8 mouse cellular contexts compared by ENCODE assay signal in the genomic region with DNA sequence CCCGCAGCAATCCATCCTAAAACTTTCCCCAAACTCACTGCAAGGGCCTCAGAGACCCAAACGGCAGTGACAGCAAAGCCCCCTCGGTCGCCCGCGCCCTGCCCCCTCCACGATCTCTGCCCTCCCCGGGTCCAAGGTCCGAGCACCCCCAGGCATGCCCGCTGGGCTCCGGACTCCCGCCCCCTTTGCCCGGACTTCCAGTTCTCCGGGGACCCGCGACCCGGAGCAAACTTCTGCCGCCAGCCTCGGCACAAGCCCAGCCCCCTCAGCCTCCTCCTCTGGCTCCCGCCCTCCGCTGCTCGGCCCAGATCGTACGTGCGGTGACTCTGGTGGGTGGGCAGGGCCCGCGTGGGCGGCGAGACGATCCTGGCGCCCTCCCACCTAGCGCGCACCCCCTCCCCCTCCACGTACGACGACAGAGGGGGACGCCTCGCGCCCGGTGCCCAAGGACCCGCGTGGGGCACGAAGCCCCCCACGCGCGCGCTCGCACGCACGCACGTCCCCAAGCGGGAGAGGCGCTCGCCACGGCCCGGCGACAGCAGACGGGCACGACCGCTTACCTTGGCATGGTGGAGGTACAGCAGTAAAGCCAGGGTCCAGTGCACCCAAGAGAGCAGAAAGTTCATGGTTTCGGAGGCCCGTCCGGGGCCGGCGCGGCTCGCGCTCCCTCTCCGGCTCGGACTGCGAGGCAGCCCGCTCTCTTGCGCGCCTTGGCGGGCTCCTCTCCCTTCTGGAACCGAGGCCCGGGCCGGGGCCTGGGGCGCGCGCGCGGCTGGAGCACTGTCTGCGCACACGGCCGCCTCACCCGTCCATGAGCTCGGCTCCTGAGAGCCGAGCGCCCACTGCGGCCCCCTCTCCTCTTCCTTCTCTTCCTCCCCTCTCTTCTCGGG. TPM values are rescaled to one million over a fixed set of nuclear protein-coding genes. Genes with fewer than 3 reads are reported as not detected.
DNase-seq lines count a peak whose midpoint lies in the region; ATAC-seq and TF ChIP-seq lines count a peak whose summit lies in the region.

No protein-coding gene starts in this region.

- 1% methylated on average over 90 of the region's 92 CpGs for WGBS in kidney, adult 2 months
- under 1% methylated on average over 48 of the region's 92 CpGs for WGBS in limb, embryonic 14.5 days
- under 1% methylated on average over 51 of the region's 92 CpGs for WGBS in midbrain, postnatal 0 days
- under 1% methylated on average over 87 of the region's 92 CpGs for WGBS in stomach, embryonic 15.5 days

- H3K4me2 ChIP-seq in limb, embryonic 14.5 days (replicated peaks; ENCODE audit: low read depth, low read length, severe bottlenecking) = peak overlapping the region; percentile 67
- H3K4me2 ChIP-seq in midbrain, postnatal 0 days (ENCODE audit: low read depth, low read length, poor library complexity, severe bottlenecking) = peak overlapping the region; percentile 92
- H3K4me2 ChIP-seq in stomach, embryonic 15.5 days = peak overlapping the region; percentile 78

- ATAC-seq in CD4-positive, CD25-positive, alpha-beta regulatory T cell, adult 4 months = no peak
- ATAC-seq in limb, embryonic 14.5 days (ENCODE audit: low FRiP score, low read depth) = peak; percentile 72
- peak; percentile 62 for ATAC-seq in midbrain, postnatal 0 days (ENCODE audit: low FRiP score)
- peak; percentile 64 for ATAC-seq in stomach, embryonic 15.5 days (ENCODE audit: insufficient read depth, low FRiP score, low read depth)

- no peaks in the 10 kb centered on the region for H3K9me3 ChIP-seq in limb, embryonic 14.5 days (ENCODE audit: control insufficient read depth, low read length)
- H3K9me3 ChIP-seq in midbrain, postnatal 0 days (ENCODE audit: low read length) = no peaks in the 10 kb centered on the region
- H3K9me3 ChIP-seq in stomach, embryonic 15.5 days = no peaks in the 10 kb centered on the region

- peaks cover 14% of the 10 kb centered on the region for H3K4me1 ChIP-seq in kidney, adult 2 months (ENCODE audit: control insufficient read depth, insufficient read depth, low read length)
- peaks cover 49% of the 10 kb centered on the region for H3K4me1 ChIP-seq in limb, embryonic 14.5 days (ENCODE audit: control insufficient read depth, insufficient read depth, low read length)
- peaks cover 32% of the 10 kb centered on the region for H3K4me1 ChIP-seq in midbrain, postnatal 0 days (ENCODE audit: insufficient read depth, low read length)
- peaks cover 46% of the 10 kb centered on the region for H3K4me1 ChIP-seq in stomach, embryonic 15.5 days

- DNase-seq in CD4-positive, CD25-positive, alpha-beta regulatory T cell, adult 2 months (ENCODE audit: low read depth, low spot score) = peak; percentile 50
- peak; percentile 79 for DNase-seq in embryo, embryonic 11 days
- DNase-seq in heart, adult 11 months = peak; percentile 98
- peak; percentile 94 for DNase-seq in kidney, adult 2 months
- DNase-seq in limb, embryonic 14.5 days (ENCODE audit: low spot score) = peak; percentile 75
- peak; percentile 74 for DNase-seq in midbrain, postnatal 0 days (ENCODE audit: low spot score)

- peak overlapping the region; percentile 88 for H3K9ac ChIP-seq in limb, embryonic 14.5 days (ENCODE audit: low read depth, low read length, severe bottlenecking)
- peak overlapping the region; percentile 71 for H3K9ac ChIP-seq in midbrain, postnatal 0 days (replicated peaks; ENCODE audit: low read length, poor library complexity, severe bottlenecking)
- H3K9ac ChIP-seq in stomach, embryonic 15.5 days = peak overlapping the region; percentile 93

- H3K27me3 ChIP-seq in kidney, adult 2 months (replicated peaks; ENCODE audit: control insufficient read depth, insufficient read depth, low read length) = no peaks in the 10 kb centered on the region
- no peaks in the 10 kb centered on the region for H3K27me3 ChIP-seq in limb, embryonic 14.5 days (ENCODE audit: control insufficient read depth, insufficient read depth, low read length)
- no peaks in the 10 kb centered on the region for H3K27me3 ChIP-seq in midbrain, postnatal 0 days (ENCODE audit: insufficient read depth, low read length)
- H3K27me3 ChIP-seq in stomach, embryonic 15.5 days (replicated peaks) = no peaks in the 10 kb centered on the region

- peak overlapping the region; percentile 97 for H3K4me3 ChIP-seq in kidney, adult 2 months (ENCODE audit: insufficient read depth, low read depth, low read length)
- H3K4me3 ChIP-seq in limb, embryonic 14.5 days (replicated peaks; ENCODE audit: low read length) = peak overlapping the region; percentile 93
- peak overlapping the region; percentile 82 for H3K4me3 ChIP-seq in midbrain, postnatal 0 days (ENCODE audit: low read depth, low read length)
- peak overlapping the region; percentile 84 for H3K4me3 ChIP-seq in stomach, embryonic 15.5 days (replicated peaks)

- no peaks in the 10 kb centered on the region for H3K36me3 ChIP-seq in kidney, adult 2 months (ENCODE audit: control insufficient read depth, insufficient read depth, low read length)
- H3K36me3 ChIP-seq in limb, embryonic 14.5 days (ENCODE audit: control insufficient read depth, insufficient read depth, low read length) = peaks cover 14% of the 10 kb centered on the region
- H3K36me3 ChIP-seq in midbrain, postnatal 0 days (ENCODE audit: insufficient read depth, low read length) = no peaks in the 10 kb centered on the region
- no peaks in the 10 kb centered on the region for H3K36me3 ChIP-seq in stomach, embryonic 15.5 days

- no peak for TF ChIP-seq POLR2A in kidney, adult 2 months (IDR thresholded peaks at IDR 0.05; ENCODE audit: low read depth, low read length)
- 0 out of 2 replicates have a peak, but pooled peaks have one; percentile 40 for TF ChIP-seq POLR2A in limb, embryonic 14.5 days (IDR thresholded peaks at IDR 0.05; ENCODE audit: borderline replicate concordance, extremely low read depth, insufficient read depth, insufficient read length)

- peak overlapping the region; percentile 99 for H3K27ac ChIP-seq in kidney, adult 2 months (ENCODE audit: insufficient read depth, low read depth, low read length)
- H3K27ac ChIP-seq in limb, embryonic 14.5 days (replicated peaks; ENCODE audit: low read depth, low read length) = peak overlapping the region; percentile 92
- H3K27ac ChIP-seq in midbrain, postnatal 0 days (ENCODE audit: low read depth, low read length) = peak overlapping the region; percentile 75
- peak overlapping the region; percentile 97 for H3K27ac ChIP-seq in stomach, embryonic 15.5 days

- no peak for TF ChIP-seq CTCF in kidney, adult 2 months (conservative IDR thresholded peaks at IDR 0.05; ENCODE audit: insufficient read depth, insufficient read length, low read depth, low read length)
- TF ChIP-seq CTCF in midbrain, postnatal 0 days (IDR thresholded peaks at IDR 0.05) = no peak

RNA-seq across cellular contexts. Expression of a gene that starts 1.2 kb away (rescaled TPM):
- not detected for polyA plus RNA-seq in CD4-positive, CD25-positive, alpha-beta regulatory T cell, adult 4 months (2017; shearing (Covaris generic))
- polyA plus RNA-seq in kidney, adult 2 months (2012; rRNA removed) = 336 and 398 TPM in 2 replicates
- polyA plus RNA-seq in limb, embryonic 14.5 days (2012; rRNA removed) = 306 and 353 TPM in 2 replicates
- 5.3 and 6.0 TPM in 2 replicates for polyA plus RNA-seq in limb, embryonic 14.5 days (2014; fragmentation: Nextera tagmentation; extraction: Ambion mirVana)
- 78.6 and 105 TPM in 2 replicates for total RNA-seq in midbrain, postnatal 0 days (2014; rRNA removed)
- polyA plus RNA-seq in midbrain, postnatal 0 days (2015; fragmentation: Nextera tagmentation; extraction: Ambion mirVana) = 2.3 and 3.0 TPM in 2 replicates
- polyA plus RNA-seq in stomach, embryonic 15.5 days (2015; fragmentation: Nextera tagmentation; extraction: Ambion mirVana) = 4.9 and 5.7 TPM in 2 replicates
